Mouse (Mus musculus): ENCODE results near the gene Pou6f1.

DNA sequence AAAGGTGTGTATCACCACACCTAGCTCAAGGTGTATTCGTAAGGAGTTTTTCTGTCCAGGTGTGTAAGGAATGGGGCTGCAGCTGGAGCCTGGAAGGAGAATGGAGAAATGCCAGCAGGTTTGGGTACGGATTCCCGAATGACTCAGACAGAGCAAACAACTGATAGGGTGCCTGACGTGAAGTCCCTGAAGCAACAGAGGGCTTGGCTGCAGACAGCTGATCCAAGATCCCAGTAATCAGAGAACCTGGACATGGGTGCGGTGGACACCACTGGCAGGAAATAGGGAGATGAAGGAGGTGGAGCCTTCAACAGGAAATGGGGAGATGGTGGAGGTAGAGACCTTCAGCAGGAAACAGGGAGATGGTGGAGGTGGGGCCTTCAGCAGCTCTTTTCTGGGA lies 32.5 kb upstream of the Pou6f1 start:
- TF ChIP-seq HCFC1 (IDR thresholded peaks at IDR 0.05; ENCODE audit: low read depth, low read length) (no peak), ZNF384 (IDR thresholded peaks at IDR 0.05; ENCODE audit: low read depth, low read length) (no peak), PAX5 (IDR thresholded peaks at IDR 0.05; ENCODE audit: low read length) (no peak), CTCF (conservative IDR thresholded peaks at IDR 0.05 in 1 of 2, IDR thresholded peaks at IDR 0.05 in 1 of 2; ENCODE audit: low read depth in 2 of 2, low read length in 2 of 2) (no peak), ZMIZ1 (IDR thresholded peaks at IDR 0.05; ENCODE audit: low read depth, low read length) (no peak), POLR2A (IDR thresholded peaks at IDR 0.05; ENCODE audit: low read depth, low read length) (no peak), ZC3H11A (IDR thresholded peaks at IDR 0.05; ENCODE audit: low read depth, low read length) (no peak), MAFK (IDR thresholded peaks at IDR 0.05; ENCODE audit: insufficient replicate concordance, low read length) (no peak), JUND (conservative IDR thresholded peaks at IDR 0.05; ENCODE audit: low read depth, low read length) (no peak)

Data from CH12.LX (cell line).